Mouse (Mus musculus): ENCODE measurements around the gene Itpr1. TPM values are rescaled to one million over a fixed set of nuclear protein-coding genes. Genes with fewer than 3 reads are reported as not detected.

The Itpr1 gene
- polyA plus RNA-seq, 1 experiment from 2014 or later = 3.5 TPM

GRCm38 (mm10) chr6:108428383-108428782 is 215.5 kb downstream of the Itpr1 start:
- Histone ChIP-seq H3K36me3 (ENCODE audit: control insufficient read depth, insufficient read depth, low read length) (no peaks in the 10 kb centered on the region), H3K4me1 (ENCODE audit: control insufficient read depth, insufficient read depth, low read length) (peaks cover 11% of the 10 kb centered on the region; the same call in 1 of the 2 replicates), H3K9me3 (ENCODE audit: control insufficient read depth, low read length) (no peaks in the 10 kb centered on the region), H3K4me2 (ENCODE audit: low read depth, low read length) (no peak overlapping the region), H3K27me3 (ENCODE audit: control insufficient read depth, insufficient read depth, low read length) (no peaks in the 10 kb centered on the region), H3K9ac (replicated peaks; ENCODE audit: low read depth, low read length) (no peak overlapping the region), H3K27ac (ENCODE audit: low read depth, low read length) (no peak overlapping the region), H3K4me3 (ENCODE audit: low read depth, low read length) (no peak overlapping the region)
- 89% methylated on average over 3 of the region's 3 CpGs for whole genome bisulfite sequencing
- no peak for ATAC-seq (ENCODE audit: low read depth)

- H3K4me1 ChIP-seq (ENCODE audit: control insufficient read depth, insufficient read depth, low read length) = peaks cover 10% of the 10 kb centered on the region; the same call in 1 of the 2 replicates
- 94% methylated on average over 8 of the region's 8 CpGs for WGBS
These were observed 217.1 kb downstream of the Itpr1 start for GRCm38 (mm10) chr6:108429950-108430349.

DNA sequence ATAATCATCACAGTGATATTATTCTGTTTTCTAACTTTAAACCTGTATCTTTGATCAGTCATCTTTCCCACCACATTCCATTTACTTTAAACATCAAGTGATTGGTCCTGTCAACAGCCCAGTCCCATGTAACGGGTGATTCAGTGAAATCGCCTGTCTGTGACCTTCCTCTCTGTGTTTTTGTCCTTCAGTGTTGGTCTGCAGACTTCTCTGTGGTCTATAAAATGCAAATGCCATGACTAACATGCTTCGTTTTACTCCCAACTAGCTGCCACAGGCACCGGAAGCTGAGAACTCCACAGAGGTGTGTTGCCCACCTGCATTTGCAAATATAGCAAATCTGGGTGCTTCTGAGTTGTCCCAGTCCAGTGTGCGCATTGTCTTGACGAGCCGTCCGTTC is 218.3 kb downstream of the Itpr1 start:
- H3K4me2 ChIP-seq (ENCODE audit: low read depth, low read length) = no peak overlapping the region
- WGBS = 84% methylated on average over 8 of the region's 8 CpGs
- no peak for ATAC-seq (ENCODE audit: low read depth)
- H3K9me3 ChIP-seq (ENCODE audit: control insufficient read depth, low read length) = no peaks in the 10 kb centered on the region
- H3K36me3 ChIP-seq (ENCODE audit: control insufficient read depth, insufficient read depth, low read length) = no peaks in the 10 kb centered on the region
- H3K27me3 ChIP-seq (ENCODE audit: control insufficient read depth, insufficient read depth, low read length) = no peaks in the 10 kb centered on the region
- no peak overlapping the region for H3K4me3 ChIP-seq (ENCODE audit: low read depth, low read length)
- H3K27ac ChIP-seq (ENCODE audit: low read depth, low read length) = no peak overlapping the region
- no peak overlapping the region for H3K9ac ChIP-seq (replicated peaks; ENCODE audit: low read depth, low read length)
- H3K4me1 ChIP-seq (ENCODE audit: control insufficient read depth, insufficient read depth, low read length) = peaks cover 11% of the 10 kb centered on the region; the same call in 1 of the 2 replicates

More at GRCm38 (mm10) chr6:108429950-108430349, 217.1 kb downstream of the Itpr1 start:
- H3K4me3 ChIP-seq (ENCODE audit: low read depth, low read length) = no peak overlapping the region
- no peak overlapping the region for H3K27ac ChIP-seq (ENCODE audit: low read depth, low read length)
- H3K4me2 ChIP-seq (ENCODE audit: low read depth, low read length) = no peak overlapping the region
- no peak overlapping the region for H3K9ac ChIP-seq (replicated peaks; ENCODE audit: low read depth, low read length)
- H3K27me3 ChIP-seq (ENCODE audit: control insufficient read depth, insufficient read depth, low read length) = no peaks in the 10 kb centered on the region
- ATAC-seq (ENCODE audit: low read depth) = no peak
- no peaks in the 10 kb centered on the region for H3K36me3 ChIP-seq (ENCODE audit: control insufficient read depth, insufficient read depth, low read length)
- no peaks in the 10 kb centered on the region for H3K9me3 ChIP-seq (ENCODE audit: control insufficient read depth, low read length)

- no peak for ATAC-seq (ENCODE audit: low read depth)
These were observed 219.9 kb downstream of the Itpr1 start for GRCm38 (mm10) chr6:108432836-108433235.

GRCm38 (mm10) chr6:108434816-108435215 is 221.9 kb downstream of the Itpr1 start:
- H3K9me3 ChIP-seq (ENCODE audit: control insufficient read depth, low read length) = no peaks in the 10 kb centered on the region
- H3K36me3 ChIP-seq (ENCODE audit: control insufficient read depth, insufficient read depth, low read length) = no peaks in the 10 kb centered on the region
- no peak overlapping the region for H3K4me2 ChIP-seq (ENCODE audit: low read depth, low read length)
- ATAC-seq (ENCODE audit: low read depth) = no peak
- H3K4me3 ChIP-seq (ENCODE audit: low read depth, low read length) = no peak overlapping the region
- no peaks in the 10 kb centered on the region for H3K27me3 ChIP-seq (ENCODE audit: control insufficient read depth, insufficient read depth, low read length)
- 0 out of 2 replicates have a peak, but pooled peaks cover 5% of the 10 kb centered on the region for H3K4me1 ChIP-seq (ENCODE audit: control insufficient read depth, insufficient read depth, low read length)
- no peak overlapping the region for H3K27ac ChIP-seq (ENCODE audit: low read depth, low read length)
- no peak overlapping the region for H3K9ac ChIP-seq (replicated peaks; ENCODE audit: low read depth, low read length)
- 86% methylated on average over 6 of the region's 6 CpGs for WGBS

More at GRCm38 (mm10) chr6:108432836-108433235, 219.9 kb downstream of the Itpr1 start:
- no peak overlapping the region for H3K9ac ChIP-seq (replicated peaks; ENCODE audit: low read depth, low read length)
- no peak overlapping the region for H3K27ac ChIP-seq (ENCODE audit: low read depth, low read length)
- H3K4me3 ChIP-seq (ENCODE audit: low read depth, low read length) = no peak overlapping the region
- 90% methylated on average over 4 of the region's 4 CpGs for WGBS
- no peak overlapping the region for H3K4me2 ChIP-seq (ENCODE audit: low read depth, low read length)
- 0 out of 2 replicates have a peak, but pooled peaks cover 5% of the 10 kb centered on the region for H3K4me1 ChIP-seq (ENCODE audit: control insufficient read depth, insufficient read depth, low read length)
- no peaks in the 10 kb centered on the region for H3K9me3 ChIP-seq (ENCODE audit: control insufficient read depth, low read length)
- H3K36me3 ChIP-seq (ENCODE audit: control insufficient read depth, insufficient read depth, low read length) = no peaks in the 10 kb centered on the region
- H3K27me3 ChIP-seq (ENCODE audit: control insufficient read depth, insufficient read depth, low read length) = no peaks in the 10 kb centered on the region

DNA sequence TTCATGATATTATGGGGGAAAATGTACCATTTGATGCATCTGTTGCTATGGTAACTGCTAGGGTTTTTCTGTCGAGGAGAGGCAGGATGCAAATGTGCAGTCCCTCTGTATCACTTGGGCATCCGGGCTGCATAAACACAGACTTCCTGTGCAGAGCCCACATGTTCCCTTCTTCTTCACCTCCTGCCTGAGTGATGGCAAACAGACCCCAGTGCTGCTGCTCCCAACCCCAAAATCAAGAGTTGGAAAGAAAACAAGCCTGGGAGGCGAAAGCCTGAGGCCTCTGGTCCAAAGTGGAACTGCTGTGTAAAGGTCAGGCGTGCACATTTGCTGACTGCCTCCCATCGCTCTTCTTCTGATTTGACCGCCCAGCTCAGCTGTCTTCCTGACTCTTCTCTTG is 222.6 kb downstream of the Itpr1 start:
- Histone ChIP-seq H3K27ac (ENCODE audit: low read depth, low read length) (no peak overlapping the region), H3K9me3 (ENCODE audit: control insufficient read depth, low read length) (no peaks in the 10 kb centered on the region), H3K9ac (replicated peaks; ENCODE audit: low read depth, low read length) (no peak overlapping the region), H3K4me1 (ENCODE audit: control insufficient read depth, insufficient read depth, low read length) (0 out of 2 replicates have a peak, but pooled peaks cover 5% of the 10 kb centered on the region), H3K36me3 (ENCODE audit: control insufficient read depth, insufficient read depth, low read length) (no peaks in the 10 kb centered on the region), H3K27me3 (ENCODE audit: control insufficient read depth, insufficient read depth, low read length) (no peaks in the 10 kb centered on the region), H3K4me3 (ENCODE audit: low read depth, low read length) (no peak overlapping the region), H3K4me2 (ENCODE audit: low read depth, low read length) (no peak overlapping the region)
- no peak; the same call in 1 of the 2 replicates for ATAC-seq (ENCODE audit: low read depth)
- WGBS = 70% methylated on average over 6 of the region's 6 CpGs

DNA sequence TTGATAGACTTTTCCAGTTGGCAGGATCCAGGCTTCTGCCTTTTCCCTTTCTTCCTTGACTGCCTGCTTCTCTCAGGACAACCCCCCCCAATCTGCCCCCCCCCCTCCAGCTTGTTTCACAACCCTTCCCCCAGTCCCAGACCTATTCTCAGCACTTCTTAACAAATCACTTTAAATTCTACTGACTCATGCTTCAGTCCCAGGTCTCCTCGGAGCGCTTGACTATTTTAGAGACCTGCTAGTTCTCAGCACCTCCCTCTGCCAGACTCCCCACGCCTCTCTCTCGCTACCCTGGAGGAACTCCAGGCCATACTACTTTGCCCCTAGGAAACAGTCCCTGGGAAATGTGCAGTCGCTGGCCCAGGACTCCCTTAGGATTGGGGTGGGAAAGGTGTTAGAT is 223.7 kb downstream of the Itpr1 start:
- Histone ChIP-seq H3K4me2 (ENCODE audit: low read depth, low read length) (no peak overlapping the region), H3K4me3 (ENCODE audit: low read depth, low read length) (no peak overlapping the region), H3K9ac (replicated peaks; ENCODE audit: low read depth, low read length) (no peak overlapping the region), H3K36me3 (ENCODE audit: control insufficient read depth, insufficient read depth, low read length) (no peaks in the 10 kb centered on the region), H3K9me3 (ENCODE audit: control insufficient read depth, low read length) (no peaks in the 10 kb centered on the region), H3K4me1 (ENCODE audit: control insufficient read depth, insufficient read depth, low read length) (0 out of 2 replicates have a peak, but pooled peaks cover 5% of the 10 kb centered on the region), H3K27ac (ENCODE audit: low read depth, low read length) (no peak overlapping the region), H3K27me3 (ENCODE audit: control insufficient read depth, insufficient read depth, low read length) (no peaks in the 10 kb centered on the region)
- 56% methylated on average over 5 of the region's 5 CpGs for WGBS
- no peak for ATAC-seq (ENCODE audit: low read depth)

DNA sequence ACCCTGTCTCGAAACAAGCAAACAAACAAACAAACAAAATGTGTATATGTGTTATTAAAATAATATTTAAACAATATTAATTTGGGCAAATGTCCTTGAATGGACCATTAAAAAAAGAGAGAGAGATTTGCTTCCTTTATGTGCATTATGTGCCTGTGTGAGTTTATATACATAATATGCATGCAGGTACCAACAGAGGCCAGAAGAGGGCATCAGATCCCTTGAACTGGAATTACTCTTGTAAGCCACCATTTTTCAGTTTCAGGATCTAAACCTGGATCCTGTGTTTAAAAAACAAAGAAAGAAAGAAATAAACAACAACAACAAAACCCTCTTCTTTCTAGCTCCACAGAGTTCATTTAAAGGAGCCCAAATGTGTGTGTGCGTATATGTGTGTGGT is 228.4 kb downstream of the Itpr1 start:
- no peaks in the 10 kb centered on the region for H3K36me3 ChIP-seq (ENCODE audit: control insufficient read depth, insufficient read depth, low read length)
- H3K9me3 ChIP-seq (ENCODE audit: control insufficient read depth, low read length) = no peaks in the 10 kb centered on the region
- ATAC-seq (ENCODE audit: low read depth) = no peak
- no peak overlapping the region for H3K4me2 ChIP-seq (ENCODE audit: low read depth, low read length)
- WGBS = 94% methylated on average over 2 of the region's 2 CpGs
- H3K27me3 ChIP-seq (ENCODE audit: control insufficient read depth, insufficient read depth, low read length) = no peaks in the 10 kb centered on the region
- H3K27ac ChIP-seq (ENCODE audit: low read depth, low read length) = no peak overlapping the region
- H3K4me3 ChIP-seq (ENCODE audit: low read depth, low read length) = no peak overlapping the region
- H3K4me1 ChIP-seq (ENCODE audit: control insufficient read depth, insufficient read depth, low read length) = no peaks in the 10 kb centered on the region
- no peak overlapping the region for H3K9ac ChIP-seq (replicated peaks; ENCODE audit: low read depth, low read length)

DNA sequence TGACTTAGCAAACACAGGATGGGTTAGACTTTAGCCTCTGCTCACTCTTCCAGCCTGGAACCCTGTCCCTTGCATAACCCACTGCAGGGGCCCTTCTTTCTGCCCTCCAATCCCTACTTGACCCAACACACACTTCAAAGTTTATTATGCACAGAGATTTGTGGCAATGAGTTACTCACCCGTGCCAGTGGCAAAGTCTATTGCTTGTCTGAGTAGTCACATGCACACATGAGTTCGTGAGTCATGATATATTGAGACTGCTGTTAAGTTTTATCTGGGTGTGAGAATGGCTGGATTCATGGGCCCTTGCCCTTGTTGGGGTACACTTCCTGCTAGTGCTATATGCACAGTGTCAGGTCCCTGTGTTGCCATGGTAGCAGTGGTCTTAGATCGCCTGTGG is 229.4 kb downstream of the Itpr1 start:
- H3K4me3 ChIP-seq (ENCODE audit: low read depth, low read length) = no peak overlapping the region
- no peaks in the 10 kb centered on the region for H3K9me3 ChIP-seq (ENCODE audit: control insufficient read depth, low read length)
- 83% methylated on average over 3 of the region's 3 CpGs for whole genome bisulfite sequencing
- H3K4me1 ChIP-seq (ENCODE audit: control insufficient read depth, insufficient read depth, low read length) = no peaks in the 10 kb centered on the region
- no peak overlapping the region for H3K9ac ChIP-seq (replicated peaks; ENCODE audit: low read depth, low read length)
- ATAC-seq (ENCODE audit: low read depth) = no peak
- H3K27me3 ChIP-seq (ENCODE audit: control insufficient read depth, insufficient read depth, low read length) = no peaks in the 10 kb centered on the region
- no peak overlapping the region for H3K27ac ChIP-seq (ENCODE audit: low read depth, low read length)
- H3K4me2 ChIP-seq (ENCODE audit: low read depth, low read length) = no peak overlapping the region
- H3K36me3 ChIP-seq (ENCODE audit: control insufficient read depth, insufficient read depth, low read length) = no peaks in the 10 kb centered on the region
